Mouse (Mus musculus) hindbrain, postnatal 0 days (tissue): ENCODE data around the gene Ryr1. TPM values are rescaled to one million over a fixed set of nuclear protein-coding genes. Genes with fewer than 3 reads are reported as not detected.

Experiments
- ATAC-seq: fragments of 200-750 bp; cut with Nextera tagmentation; 2 replicates; pipeline ENCODE4 v1.8.0; 2017; ENCODE audit warnings: mild to moderate bottlenecking, moderate TSS enrichment, moderate library complexity
- DNase-seq: peaks from one replicate; pipeline ENCODE4 v3.0.0-alpha.2; 2015; ENCODE audit warnings: low spot score
- H3K27ac ChIP-seq: fragments of 300-500 bp; sonication (generic); 2 replicates; pipeline ENCODE4 v1.5.1; 2014; ENCODE audit warnings: mild to moderate bottlenecking
- H3K27me3 ChIP-seq: fragments of 300-500 bp; sonication (generic); 2 replicates; pipeline ENCODE4 v1.6.1; 2014; ENCODE audit warnings: low read length, mixed read lengths; ENCODE audit not compliant: insufficient read depth
- H3K36me3 ChIP-seq: fragments of 300-500 bp; sonication (generic); 2 replicates; pipeline ENCODE4 v1.6.1; 2014; ENCODE audit warnings: low read length, mixed read lengths; ENCODE audit not compliant: insufficient read depth
- H3K4me1 ChIP-seq: fragments of 300-500 bp; sonication (generic); 2 replicates; pipeline ENCODE4 v1.6.1; 2014; ENCODE audit warnings: antibody characterized with exemption, low read length, mixed read lengths; ENCODE audit not compliant: insufficient read depth
- H3K4me2 ChIP-seq: fragments of 300-500 bp; sonication (generic); 2 replicates; pipeline ENCODE4 v1.6.1; 2014; ENCODE audit warnings: low read depth, mild to moderate bottlenecking, low read length, moderate library complexity, mixed read lengths
- H3K4me3 ChIP-seq: fragments of 300-500 bp; sonication (generic); 2 replicates; pipeline ENCODE4 v1.5.1; 2014; ENCODE audit warnings: low read length
- H3K9ac ChIP-seq: fragments of 300-500 bp; sonication (generic); replicated peaks from 2 replicates; pipeline ENCODE4 v1.6.1; 2014; ENCODE audit warnings: mild to moderate bottlenecking, low read length, moderate library complexity, mixed read lengths
- H3K9me3 ChIP-seq: fragments of 300-500 bp; sonication (generic); 2 replicates; pipeline ENCODE4 v1.6.1; 2016; ENCODE audit warnings: low read length, mixed read lengths
- CTCF ChIP-seq: IDR thresholded peaks from 2 replicates; pipeline ENCODE4 v1.5.1; 2016; ENCODE audit warnings: antibody characterized with exemption, control low read depth, low read depth
- WGBS: fragments of 180-500 bp; shearing (Covaris S2); extraction: QIAGEN DNeasy Blood & Tissue Kit; methylation state at CpG from one replicate; pipeline ENCODE4 v1.1.7; 2014; 5-methylcytosine and 5-hydroxymethylcytosine counted together
- polyA plus RNA-seq: library from polyadenylated mRNA; unstranded; fragments of >200 nt; fragmentation: Nextera tagmentation; extraction: Ambion mirVana; gene quantifications from 2 replicates; pipeline ENCODE4 v1.2.1, GENCODE M21; 2015
- total RNA-seq: library from RNA; depleted of rRNA; stranded (reverse); fragments of >200 nt; gene quantifications from 2 replicates; pipeline ENCODE4 v1.2.3, GENCODE M21; 2014

Gene Ryr1
- total and polyA plus RNA-seq, 2 experiments from 2014 or later, result 5.0 to 12.5 TPM

DNA sequence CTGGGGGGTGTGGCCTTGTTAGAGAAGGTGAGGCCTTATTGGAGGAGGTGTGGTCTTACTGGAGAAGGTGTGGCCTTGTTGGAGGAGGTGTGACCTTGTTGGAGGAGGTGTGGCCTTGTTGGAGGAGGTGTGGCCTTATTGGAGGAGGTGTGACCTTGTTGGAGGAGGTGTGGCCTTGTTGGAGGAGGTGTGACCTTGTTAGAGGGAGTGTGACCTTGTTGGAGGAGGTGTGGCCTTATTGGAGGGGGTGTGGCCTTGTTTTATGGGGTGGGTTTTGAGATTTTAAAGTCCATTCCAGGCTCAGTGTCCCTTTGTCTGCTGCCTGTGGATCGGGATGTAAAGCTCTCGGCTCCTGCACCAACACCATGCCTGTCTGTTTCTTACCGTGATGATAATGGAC, 40.6 kb downstream of the Ryr1 start:
- Histone ChIP-seq H3K36me3 (no peaks in the 10 kb centered on the region), H3K4me2 (no peak overlapping the region), H3K4me3 (no peak overlapping the region), H3K4me1 (no peaks in the 10 kb centered on the region), H3K27ac (no peak overlapping the region), H3K9ac (no peak overlapping the region), H3K27me3 (no peaks in the 10 kb centered on the region), H3K9me3 (no peaks in the 10 kb centered on the region)
- DNase-seq, result no peak
- TF ChIP-seq CTCF, result no peak
- ATAC-seq, result no peak
- WGBS, result 92% methylated on average over 3 of the region's 3 CpGs

DNA sequence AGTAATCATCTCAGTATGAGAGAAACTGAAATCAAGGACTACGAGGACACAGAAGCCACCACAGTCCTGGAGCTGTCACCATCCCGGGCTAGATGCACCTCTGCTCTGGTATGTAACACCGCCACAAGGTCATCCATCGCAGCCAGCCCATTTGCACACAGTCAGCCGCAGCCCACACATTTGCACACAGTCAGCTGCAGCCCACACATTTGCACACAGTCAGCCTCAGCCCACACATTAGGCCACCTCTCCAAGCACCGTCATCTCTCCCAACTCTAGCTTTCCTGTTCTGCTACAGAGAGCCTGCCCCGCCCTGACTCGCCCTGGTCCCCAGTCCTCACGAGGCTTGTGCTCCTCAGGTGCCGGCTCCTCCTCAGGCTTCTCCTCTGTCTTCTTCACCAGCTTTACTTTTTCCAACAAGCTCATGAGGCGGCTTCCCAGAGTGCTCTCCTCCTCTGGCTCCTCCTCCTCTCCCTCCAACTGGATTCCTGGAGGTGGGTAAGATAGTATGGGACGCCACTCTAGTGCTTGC, 45.5 kb downstream of the Ryr1 start:
- Histone ChIP-seq H3K9me3 (no peaks in the 10 kb centered on the region), H3K4me1 (no peaks in the 10 kb centered on the region), H3K4me2 (no peak overlapping the region), H3K4me3 (no peak overlapping the region), H3K9ac (no peak overlapping the region), H3K27me3 (no peaks in the 10 kb centered on the region), H3K27ac (no peak overlapping the region), H3K36me3 (no peaks in the 10 kb centered on the region)
- WGBS, result 85% methylated on average over 12 of the region's 12 CpGs
- DNase-seq (no peak), ATAC-seq (no peak)
- TF ChIP-seq CTCF, result no peak

DNA sequence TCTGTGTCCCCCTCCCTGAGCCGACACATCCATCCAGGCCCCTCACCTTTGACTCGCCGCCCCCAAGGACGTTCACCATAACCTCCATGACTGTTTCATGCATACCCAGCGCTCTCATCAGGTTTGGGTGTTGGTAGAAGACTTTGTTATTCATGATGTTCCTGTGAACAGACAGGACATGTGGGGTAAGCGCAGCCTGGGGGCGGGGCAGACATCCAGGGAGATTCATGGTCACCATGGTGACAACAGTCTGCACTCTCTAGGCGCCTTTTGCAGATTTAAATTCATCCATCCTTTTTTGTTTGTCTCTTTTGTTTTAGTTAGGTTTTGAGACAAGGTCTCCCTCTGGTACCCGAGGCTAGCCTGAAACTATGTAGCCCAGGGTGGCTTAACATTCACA, 48.0 kb downstream of the Ryr1 start:
- no peak overlapping the region for H3K27ac ChIP-seq
- no peaks in the 10 kb centered on the region for H3K4me1 ChIP-seq
- no peaks in the 10 kb centered on the region for H3K27me3 ChIP-seq
- no peak overlapping the region for H3K4me3 ChIP-seq
- H3K36me3 ChIP-seq, result no peaks in the 10 kb centered on the region
- ATAC-seq (no peak), DNase-seq (no peak)
- no peak for TF ChIP-seq CTCF
- H3K9me3 ChIP-seq, result no peaks in the 10 kb centered on the region
- 58% methylated on average over 9 of the region's 9 CpGs for WGBS
- no peak overlapping the region for H3K4me2 ChIP-seq
- no peak overlapping the region for H3K9ac ChIP-seq

DNA sequence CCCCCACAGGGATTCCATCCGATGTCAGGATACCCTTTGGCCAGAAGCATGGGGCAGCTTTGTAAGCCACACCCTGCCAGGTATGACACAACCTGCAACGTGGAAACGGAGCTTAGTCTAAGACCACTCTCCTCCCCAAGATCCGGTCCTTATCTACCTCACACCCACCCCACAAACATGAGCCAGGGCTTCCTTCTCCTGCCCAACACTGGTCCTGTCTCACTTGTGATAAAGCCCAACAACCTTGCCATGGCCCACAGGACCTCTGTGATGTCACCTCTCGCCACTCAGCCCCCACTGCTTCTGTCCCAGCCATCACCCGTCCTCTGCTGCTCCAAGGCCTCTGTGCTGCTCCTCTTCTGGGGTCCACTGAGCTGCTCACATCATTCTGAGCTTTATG, 49.8 kb downstream of the Ryr1 start:
- no peak overlapping the region for H3K4me2 ChIP-seq
- no peak for DNase-seq
- ATAC-seq, result no peak
- no peaks in the 10 kb centered on the region for H3K9me3 ChIP-seq
- H3K36me3 ChIP-seq, result no peaks in the 10 kb centered on the region
- H3K4me1 ChIP-seq, result 0 out of 2 replicates have a peak, but pooled peaks cover 3% of the 10 kb centered on the region
- 81% methylated on average over 6 of the region's 6 CpGs for WGBS
- H3K27ac ChIP-seq, result no peak overlapping the region
- TF ChIP-seq CTCF, result no peak
- no peaks in the 10 kb centered on the region for H3K27me3 ChIP-seq
- no peak overlapping the region for H3K4me3 ChIP-seq
- no peak overlapping the region for H3K9ac ChIP-seq

DNA sequence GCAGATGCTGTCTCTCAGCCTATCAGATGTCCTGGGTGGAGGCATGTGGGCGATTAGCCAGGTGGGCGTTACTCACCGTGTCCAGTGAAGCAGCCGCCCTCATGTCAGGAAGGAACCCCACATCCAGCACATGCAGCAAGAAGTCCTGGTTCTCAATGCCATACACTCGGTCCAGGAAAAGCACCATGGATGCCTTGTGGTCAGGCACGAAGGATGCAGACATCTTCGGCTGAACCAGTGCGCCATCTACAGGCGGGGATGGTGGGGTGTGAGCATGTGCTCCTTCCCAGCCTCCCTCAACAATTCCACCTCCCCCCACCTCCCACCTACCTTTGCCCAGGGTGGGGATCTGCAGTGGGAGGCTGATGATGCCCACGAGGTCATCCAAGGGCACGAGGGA, 52.3 kb downstream of the Ryr1 start:
- ATAC-seq (peak; percentile 19; the same call in 1 of the 2 replicates), DNase-seq (peak; percentile 56)
- H3K9me3 ChIP-seq, result no peaks in the 10 kb centered on the region
- no peaks in the 10 kb centered on the region for H3K36me3 ChIP-seq
- no peak overlapping the region for H3K27ac ChIP-seq
- TF ChIP-seq CTCF, result peak; percentile 77
- no peak overlapping the region for H3K9ac ChIP-seq
- H3K4me3 ChIP-seq, result no peak overlapping the region
- 0 out of 2 replicates have a peak, but pooled peaks cover 5% of the 10 kb centered on the region for H3K4me1 ChIP-seq
- H3K4me2 ChIP-seq, result peak overlapping the region; percentile 63
- 43% methylated on average over 11 of the region's 11 CpGs for WGBS
- no peaks in the 10 kb centered on the region for H3K27me3 ChIP-seq

DNA sequence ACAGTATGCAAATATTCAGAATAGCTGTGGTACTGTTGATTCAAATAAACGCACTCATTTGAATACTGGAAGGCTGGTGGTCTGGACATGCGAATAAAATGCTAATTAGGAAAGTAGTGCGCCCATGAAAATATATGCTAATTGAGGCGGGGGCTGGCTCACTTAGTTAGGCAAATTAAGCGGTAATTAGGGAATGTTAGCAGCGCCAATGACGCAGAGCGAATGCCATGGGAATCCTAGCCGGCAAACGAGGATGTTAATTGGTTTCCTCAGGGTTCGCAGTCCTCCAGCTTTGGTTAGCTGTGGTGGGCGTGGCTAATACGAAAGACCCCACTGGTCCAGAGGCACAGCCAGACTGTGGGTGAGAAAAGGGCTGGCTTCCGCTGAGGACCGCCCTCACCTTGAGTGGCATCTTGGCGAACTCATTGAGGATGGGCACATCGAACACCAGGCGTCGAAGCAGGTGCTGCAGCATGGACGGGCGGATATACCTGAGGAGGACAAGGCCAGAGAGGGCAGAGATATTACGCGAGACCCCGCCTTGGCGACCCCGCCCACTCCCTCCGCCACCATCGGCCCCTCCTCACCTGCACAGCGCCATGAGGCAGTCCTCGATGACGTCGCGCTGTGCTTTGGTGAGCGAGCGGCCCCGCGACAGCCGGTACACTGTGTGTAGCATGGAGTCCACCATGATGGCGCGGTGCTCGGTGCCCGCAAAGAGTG, 53.6 kb downstream of the Ryr1 start:
- peak overlapping the region; percentile 41; the same call in 1 of the 2 replicates for H3K9ac ChIP-seq
- peak overlapping the region; percentile 76 for H3K27ac ChIP-seq
- 2% methylated on average over 42 of the region's 42 CpGs for WGBS
- no peak for TF ChIP-seq CTCF
- DNase-seq (peak; percentile 89), ATAC-seq (peak; percentile 91)
- no peaks in the 10 kb centered on the region for H3K27me3 ChIP-seq
- H3K4me3 ChIP-seq, result peak overlapping the region; percentile 38
- H3K4me2 ChIP-seq, result peak overlapping the region; percentile 63
- H3K36me3 ChIP-seq, result no peaks in the 10 kb centered on the region
- H3K4me1 ChIP-seq, result 0 out of 2 replicates have a peak, but pooled peaks cover 5% of the 10 kb centered on the region
- no peaks in the 10 kb centered on the region for H3K9me3 ChIP-seq
